Mouse (Mus musculus) T-cell, adult 2 months (primary cell): ENCODE data around the gene Il11ra1.
A peak's percentile ranks its signal among the peaks of the same experiment; 100 is the strongest.
"Not testable (repeated sequence)": the region's sequence is repeated elsewhere in the genome, so short reads cannot be mapped to it uniquely, and the experiment has no call there.

Experiments used
- DNase-seq: peaks from one replicate; pipeline ENCODE4 v3.0.0; 2022; ENCODE audit warnings: low spot score

The Il11ra1 gene

DNA sequence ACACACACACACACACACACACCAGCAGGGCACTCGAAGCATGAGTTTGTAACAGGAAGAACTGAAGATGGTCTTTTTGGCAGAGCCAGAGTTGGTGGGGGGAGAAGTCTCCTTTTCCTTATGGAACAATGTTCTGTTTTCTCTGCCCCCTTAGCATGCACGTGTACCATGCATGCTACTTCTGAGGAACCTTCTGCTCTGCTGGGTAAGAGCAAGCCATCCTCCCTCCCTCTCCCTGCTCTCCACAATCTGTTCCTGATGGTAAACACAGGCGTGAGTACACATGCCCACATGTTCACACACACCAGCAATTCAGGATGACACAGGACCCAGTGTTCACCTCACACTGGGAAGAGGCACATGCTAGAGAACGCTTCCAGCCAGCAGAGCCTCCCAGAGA lies 18.6 kb upstream of the Il11ra1 start:
- no peak for DNase-seq

DNA sequence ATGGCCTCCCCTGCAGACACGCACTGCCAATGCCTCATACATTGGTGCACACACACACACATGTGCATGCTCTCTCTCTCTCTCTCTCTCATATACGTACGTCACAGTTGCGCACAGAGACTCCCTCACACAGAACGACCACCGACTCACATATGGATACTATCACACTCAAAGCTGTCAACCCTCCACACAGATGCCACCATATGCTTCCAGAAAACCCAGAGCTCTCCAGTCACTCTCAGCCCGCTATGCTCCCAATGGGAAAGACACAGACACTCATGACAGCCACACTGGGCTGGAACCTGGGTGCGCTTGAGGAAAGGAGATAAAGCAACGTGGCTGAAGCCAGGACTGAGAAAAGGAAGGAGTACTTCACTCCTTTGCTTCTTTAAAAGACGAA lies 17.8 kb upstream of the Il11ra1 start:
- DNase-seq: no peak

DNA sequence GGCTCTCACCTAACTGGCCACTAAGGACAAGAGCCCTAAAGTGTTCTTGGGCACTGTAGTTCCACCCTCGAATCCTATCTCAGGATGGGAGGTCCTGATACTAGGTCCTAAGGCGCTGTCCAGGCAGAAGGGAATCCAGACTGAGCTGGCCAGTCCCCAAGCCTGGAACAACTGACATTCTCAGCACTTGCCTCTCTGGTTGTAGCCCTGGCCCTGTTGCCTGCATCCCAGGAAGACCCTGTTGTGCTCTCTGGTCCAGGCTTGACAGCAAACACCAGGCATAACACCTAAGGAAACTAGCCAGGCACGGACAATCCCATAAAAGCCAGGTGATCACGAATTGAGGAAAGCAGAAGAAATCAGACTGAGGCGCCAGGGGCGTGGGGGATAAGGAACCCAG lies 17.0 kb upstream of the Il11ra1 start:
- no peak for DNase-seq

- DNase-seq: not testable (repeated sequence)
Observed at GRCm38 (mm10) chr4:41683303-41683702, 16.5 kb upstream of the Il11ra1 start.

DNA sequence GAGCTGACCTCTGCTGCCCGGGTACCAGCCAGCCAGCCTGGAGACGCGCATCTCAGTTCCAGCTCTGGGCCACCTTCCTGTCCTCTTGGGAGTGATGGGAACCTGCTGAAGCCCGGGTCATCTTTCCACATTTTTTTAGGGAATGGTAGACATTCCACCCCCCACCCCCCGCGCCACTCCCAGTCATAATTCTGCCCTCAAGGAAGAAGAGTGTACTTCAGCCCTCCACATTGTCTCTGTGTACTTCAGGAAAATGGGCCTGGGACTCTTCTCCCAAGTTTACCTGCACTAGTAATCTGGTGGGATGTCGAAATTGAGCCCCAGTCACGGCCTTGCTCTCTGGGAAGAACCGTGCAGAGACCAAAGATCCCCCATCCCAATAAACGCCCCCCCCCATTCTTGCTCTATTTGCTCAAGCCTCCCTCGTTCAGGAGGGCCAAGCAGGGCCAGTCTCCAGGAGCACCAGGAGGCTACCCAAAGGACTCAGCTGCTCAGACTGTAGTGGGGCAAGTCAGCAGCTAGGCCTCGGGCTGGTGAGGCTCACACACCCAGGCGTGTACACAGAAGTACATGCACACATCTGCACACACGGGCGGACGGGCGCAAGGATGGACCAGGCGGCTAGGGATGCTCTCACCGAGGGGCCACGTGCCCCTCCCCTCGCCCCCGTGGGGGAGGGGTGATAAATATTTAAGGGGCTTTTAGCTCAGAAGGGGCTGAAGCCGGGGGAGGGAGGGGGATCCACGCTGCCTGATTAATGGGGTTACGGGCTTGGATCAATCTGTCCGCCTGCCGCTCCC lies 15.5 kb upstream of the Il11ra1 start:
- DNase-seq: not testable (repeated sequence)

- not testable (repeated sequence) for DNase-seq
Observed at GRCm38 (mm10) chr4:41684931-41685453, 14.8 kb upstream of the Il11ra1 start.

- DNase-seq: not testable (repeated sequence)
Observed at GRCm38 (mm10) chr4:41685882-41686492, 13.8 kb upstream of the Il11ra1 start.

DNA sequence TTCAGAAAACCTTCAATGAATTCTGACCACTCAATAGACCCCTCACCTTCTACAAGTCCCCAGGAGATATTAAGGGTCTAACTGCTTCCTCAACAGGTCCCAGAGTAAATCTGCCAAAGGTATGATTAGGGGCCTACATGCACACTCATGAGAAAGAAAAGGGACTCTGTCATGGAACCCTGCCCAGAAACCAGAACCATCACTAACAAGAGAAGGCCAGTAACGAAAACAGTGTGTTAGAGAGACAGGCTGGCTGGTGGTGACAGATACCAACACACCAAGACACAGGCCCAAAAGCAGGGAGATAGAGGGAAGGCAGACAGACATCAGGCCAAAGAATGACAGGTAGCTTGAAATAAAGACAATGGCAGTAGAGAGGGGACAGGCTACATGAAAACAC lies 11.2 kb upstream of the Il11ra1 start:
- DNase-seq: not testable (repeated sequence)

- not testable (repeated sequence) for DNase-seq
Observed at GRCm38 (mm10) chr4:41690014-41690413, 9.8 kb upstream of the Il11ra1 start.

- DNase-seq: not testable (repeated sequence)
Observed at GRCm38 (mm10) chr4:41693511-41693910, 6.3 kb upstream of the Il11ra1 start.

DNA sequence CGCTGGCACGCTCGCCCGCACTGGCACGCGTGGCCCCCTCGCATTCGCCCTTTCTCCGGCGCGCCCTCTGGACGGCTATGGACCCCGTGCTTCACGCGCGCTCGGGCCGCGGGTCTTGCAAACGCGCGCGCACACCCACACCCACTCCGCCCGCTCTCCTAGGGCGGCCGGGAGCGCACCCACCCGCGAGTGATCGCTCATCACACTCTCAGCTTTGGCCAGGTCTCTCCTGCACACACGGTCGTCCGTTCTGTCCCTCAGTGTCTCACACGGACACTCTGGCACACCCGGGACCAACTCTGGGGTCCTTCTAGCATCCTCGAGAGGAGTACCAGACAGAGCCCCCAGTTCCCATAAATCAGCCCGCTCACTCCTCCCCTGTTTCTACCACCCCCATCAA lies 4.0 kb upstream of the Il11ra1 start:
- not testable (repeated sequence) for DNase-seq

DNA sequence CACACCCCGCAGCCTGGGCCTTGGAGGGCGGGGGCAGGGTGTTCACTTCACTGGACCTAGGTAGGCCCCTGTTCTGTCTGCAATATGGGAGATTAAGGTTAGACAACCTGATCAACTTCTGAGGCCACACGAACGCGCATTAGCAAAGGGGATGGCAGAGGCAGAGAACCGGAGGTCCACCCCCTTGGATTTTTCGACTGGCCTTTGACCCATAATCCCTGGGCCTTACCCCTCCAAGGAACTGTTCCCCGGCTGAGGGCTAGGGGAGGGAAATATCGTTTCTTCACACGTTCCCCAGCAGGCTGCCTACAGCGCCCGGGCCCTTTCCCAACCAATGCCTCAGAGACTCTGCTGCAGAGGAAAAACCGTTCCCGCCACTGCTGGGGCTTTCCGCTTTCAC lies 3.3 kb upstream of the Il11ra1 start:
- DNase-seq: not testable (repeated sequence)

DNA sequence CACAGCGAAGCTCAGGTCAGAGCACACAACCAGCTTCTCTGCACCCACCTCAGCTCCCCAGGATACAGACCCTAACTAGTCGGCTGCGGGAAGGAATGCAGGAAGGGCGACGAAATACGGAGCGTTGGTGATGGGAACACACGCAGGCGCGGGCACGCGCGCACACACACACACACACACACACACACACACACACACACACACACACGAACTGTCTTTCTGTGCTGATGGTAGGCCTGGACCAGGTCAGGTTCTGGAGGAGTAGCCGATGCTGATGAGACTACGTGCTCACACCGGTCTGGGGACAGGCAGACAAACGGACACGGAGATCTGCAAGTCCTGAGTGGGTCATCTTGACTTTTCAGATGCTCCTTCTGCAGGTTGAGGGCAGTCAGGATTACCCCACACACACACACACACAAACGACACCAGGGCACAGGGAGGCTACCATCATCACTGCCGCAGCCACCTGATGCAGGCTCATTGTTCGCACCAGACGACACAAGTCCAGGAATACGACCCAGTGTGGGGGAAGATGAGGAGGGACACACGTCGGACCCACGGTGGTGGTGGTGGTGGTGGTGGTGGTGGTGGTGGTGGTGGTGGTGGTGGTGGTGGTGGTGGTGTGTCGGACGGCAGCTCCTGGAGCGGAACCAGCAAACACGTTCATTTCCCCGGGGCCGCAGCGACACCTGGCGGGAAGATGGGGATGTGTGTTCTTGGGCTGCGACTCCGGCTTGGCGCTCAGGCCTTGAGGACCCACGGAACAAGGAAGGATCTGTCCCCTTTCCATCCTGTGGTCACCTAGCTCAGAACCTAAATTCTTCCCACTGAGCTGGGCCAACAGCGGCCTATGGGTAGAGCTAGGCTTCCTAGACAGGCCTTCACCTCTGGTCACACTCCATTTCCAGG lies 2.6 kb upstream of the Il11ra1 start, which contains the start of gene Cntfr:
Gene Cntfr, minus strand, starts transcription at position 160 of the 912 bp plus-strand sequence.
- DNase-seq: peak; percentile 67

DNA sequence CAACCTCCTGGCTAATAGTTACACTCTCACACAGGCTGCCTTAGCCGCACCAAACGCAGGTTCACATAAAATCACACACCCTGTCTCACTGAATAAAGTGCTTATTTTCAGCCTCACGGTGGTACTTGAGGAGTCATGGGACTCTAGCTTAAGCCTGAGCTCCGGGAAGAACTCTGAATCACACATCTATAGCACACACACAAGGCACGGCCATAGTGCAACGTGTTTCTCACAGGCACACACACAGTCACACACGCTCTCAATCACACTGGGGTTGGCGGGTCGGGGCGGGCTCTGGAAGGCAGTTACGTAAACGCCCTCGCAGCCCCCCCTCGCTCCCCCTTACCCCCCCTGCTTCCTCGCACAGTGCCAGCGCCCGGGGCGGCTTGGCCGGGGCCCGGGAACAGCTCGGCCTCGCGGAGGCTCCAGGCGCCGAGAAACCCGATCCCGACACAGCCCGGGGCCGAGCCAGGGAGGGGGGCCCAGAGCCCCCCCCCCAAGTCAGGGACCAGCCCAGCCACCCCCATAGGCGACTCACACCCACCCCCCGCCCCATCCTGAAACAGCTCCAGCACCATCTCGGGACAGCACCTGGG lies 1.3 kb upstream of the Il11ra1 start:
- not testable (repeated sequence) for DNase-seq

- DNase-seq: not testable (repeated sequence)
Observed at GRCm38 (mm10) chr4:41700224-41700623, 435 bp downstream of the Il11ra1 start.

DNA sequence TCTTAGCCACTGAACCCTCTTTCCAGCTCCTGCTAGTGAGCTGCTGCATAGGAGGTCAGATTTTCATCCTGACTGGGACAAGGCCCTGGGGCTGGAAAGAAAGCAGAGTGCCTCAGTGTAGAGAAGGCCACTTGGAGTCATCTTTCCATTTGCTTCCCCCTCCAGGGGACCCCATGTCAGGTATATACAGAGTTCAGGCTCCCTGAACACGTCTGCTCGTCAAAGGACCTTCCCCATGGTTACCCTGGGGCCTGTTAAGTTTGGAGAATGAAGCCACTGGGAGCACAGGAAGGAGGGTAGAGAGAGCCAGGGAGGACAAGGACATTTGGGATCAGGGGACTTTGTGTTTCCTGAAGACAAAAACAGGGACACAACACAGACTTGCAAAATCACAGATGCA lies 2.4 kb downstream of the Il11ra1 start:
- DNase-seq: not testable (repeated sequence)

DNA sequence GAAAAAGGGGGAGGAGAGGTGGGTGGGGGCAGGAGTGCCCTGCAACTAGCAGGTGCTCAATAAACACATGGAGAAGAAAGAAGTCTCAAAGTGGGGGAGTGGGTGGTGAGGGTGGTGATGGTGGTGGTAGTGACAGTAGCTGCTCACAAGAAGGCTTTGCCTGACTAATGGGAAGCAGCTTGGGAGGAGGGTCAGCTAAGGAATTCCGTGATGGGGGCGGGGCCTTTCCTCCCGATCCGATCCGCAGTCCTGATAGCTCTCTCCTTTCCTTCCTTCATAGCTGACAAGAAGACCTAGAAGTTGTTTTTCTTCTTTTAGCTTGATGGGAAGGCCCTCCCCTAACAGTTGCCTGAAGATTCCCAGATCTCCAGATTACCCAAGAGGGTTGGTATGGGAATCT lies 4.9 kb downstream of the Il11ra1 start:
- no peak for DNase-seq

DNA sequence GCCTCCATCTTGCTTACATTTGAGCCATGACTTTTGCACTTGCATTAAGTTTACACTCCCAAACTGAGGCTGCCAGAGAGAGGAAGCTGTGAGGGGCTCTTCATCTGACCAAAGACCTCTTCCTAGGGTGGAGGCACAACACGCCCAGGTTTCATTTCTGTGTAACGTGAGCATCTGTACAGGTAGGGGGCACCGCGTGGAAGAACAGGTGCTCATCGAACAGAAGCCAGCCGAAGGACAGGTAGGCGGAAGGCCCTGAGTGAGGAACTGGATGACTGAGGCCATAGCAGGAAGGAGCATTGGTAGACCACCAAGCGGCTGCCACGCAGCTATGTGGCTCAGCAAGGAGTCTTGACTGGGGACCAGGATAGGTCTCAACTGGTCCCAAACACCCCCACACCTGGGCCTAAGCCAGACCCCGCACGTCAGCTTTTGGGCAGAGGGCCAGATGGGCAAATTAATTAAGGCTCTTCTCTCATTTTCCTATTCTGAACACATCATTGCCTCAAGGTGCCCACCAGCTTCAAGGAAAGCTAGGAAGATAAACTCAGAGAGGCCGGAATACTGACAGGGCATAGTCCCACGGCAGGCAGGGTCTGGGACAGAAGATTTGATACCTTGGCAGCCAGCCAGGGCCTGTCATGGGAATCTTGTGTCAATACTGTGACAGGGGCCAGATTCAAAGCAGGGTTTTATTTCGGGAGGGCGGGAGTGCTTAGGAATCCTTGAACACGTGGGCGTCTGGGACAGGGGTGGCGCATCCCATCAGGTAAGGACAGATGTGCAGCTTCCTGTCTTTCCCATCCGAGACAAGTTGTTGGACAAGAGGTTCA lies 6.3 kb downstream of the Il11ra1 start:
- no peak for DNase-seq

DNA sequence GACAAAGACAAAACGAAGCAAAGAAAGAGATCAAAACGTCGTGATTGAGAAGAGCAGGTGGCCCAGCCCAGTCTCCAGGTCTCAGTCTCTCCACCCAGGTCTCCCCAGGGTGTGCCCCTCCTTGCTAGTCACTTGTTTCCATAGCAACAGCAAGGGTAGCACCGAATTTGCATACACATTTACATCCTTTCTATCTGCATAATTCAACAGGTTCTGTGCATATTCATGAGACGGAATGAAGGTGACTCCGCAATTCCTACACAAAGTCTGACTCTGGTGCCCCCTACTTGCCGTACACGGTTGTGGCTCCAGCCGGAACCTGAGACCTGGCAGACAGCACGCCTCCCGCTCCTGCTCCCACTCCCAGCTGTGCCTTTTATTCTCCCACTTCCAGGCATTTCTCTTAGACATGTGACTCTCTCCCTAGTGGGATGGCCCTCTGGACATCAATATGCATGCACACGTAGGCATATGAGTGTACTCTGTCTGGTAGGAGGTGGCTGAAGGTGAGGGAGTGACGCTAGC lies 7.3 kb downstream of the Il11ra1 start:
- DNase-seq: peak; percentile 59

DNA sequence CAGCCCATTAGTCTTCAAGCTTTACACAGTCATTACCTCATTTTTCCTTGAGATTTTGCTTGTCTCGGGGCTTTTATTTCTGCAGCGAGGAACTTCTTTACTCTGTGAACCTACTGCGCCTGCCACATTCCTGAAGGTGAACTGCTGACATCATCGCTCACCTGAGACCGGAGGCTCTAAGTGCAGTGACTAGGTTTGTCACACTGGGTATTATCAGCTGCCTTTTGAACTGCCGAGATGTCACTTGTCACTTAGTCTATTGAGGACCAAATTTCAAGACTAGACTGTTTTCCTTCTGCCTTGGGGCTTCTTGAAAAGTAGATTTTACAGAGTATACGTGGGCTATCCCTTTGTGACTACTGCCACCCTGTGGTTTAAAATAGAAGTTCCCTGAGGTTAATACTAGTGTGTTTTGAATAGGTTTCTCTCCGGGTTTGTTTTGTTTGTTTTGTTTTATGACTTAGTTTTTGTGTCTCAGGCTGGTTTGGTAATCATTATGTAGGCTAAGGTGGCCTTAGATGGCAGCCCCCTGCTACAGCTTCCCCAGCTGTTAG lies 8.5 kb downstream of the Il11ra1 start:
- peak; percentile 43 for DNase-seq
